Comparison of ENCODE assay signal across 11 mouse cellular contexts in the genomic region with DNA sequence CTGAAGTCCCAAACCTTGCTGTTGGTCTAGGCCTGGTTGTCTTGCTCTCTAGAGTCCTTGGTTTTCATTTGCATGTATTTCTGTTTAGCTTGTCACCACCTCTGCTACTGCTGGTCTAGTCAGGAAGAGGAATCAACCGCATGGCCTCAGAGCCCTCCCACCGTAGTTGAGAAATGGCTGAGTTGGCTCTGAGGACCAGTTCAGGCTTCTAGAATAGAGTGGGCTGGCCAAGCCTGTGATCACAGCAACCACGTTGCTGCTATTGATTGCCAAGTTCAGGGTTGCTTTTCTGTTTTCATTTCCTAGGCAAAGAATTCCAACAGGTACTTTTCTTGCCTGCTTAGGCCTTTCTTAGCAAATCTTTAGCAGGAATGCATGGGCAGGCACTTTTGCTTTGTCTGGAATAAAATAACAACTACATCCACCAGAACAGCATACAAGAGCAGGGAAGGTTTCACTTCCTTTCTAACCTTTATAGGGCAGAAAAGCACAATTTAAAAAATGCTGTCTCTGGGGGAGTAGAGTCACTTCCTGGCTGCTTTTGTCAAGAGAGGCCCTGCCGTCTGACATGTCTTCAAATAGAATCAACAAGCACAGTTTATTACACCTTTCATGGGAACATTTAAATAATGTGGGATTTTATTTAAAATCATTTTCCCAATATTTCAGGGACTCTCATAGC. TPM values are rescaled to one million over a fixed set of nuclear protein-coding genes. Genes with fewer than 3 reads are reported as not detected.
DNase-seq lines count a peak whose midpoint lies in the region; ATAC-seq and TF ChIP-seq lines count a peak whose summit lies in the region.
"Had no signal": no experiment of that assay in that cellular context is flagged by ENCODE, and none has a peak within 500 bp of the region (broad histone marks: within the 10 kb centered on the region; RNA-seq: fewer than 3 reads in every experiment).

No protein-coding gene starts in this region.

- no peaks in the 10 kb centered on the region for H3K4me1 ChIP-seq in liver, embryonic 12.5 days
- H3K4me1 ChIP-seq in thymus, adult 2 months (replicated peaks; ENCODE audit: control insufficient read depth, insufficient read depth, low read length) = peaks cover 5% of the 10 kb centered on the region
- H3K4me1 ChIP-seq: liver, embryonic 13.5 days had no signal

- no peak overlapping the region for H3K27ac ChIP-seq in liver, embryonic 12.5 days
- H3K27ac ChIP-seq in thymus, adult 2 months (ENCODE audit: control insufficient read depth, insufficient read depth, low read length) = peak overlapping the region; percentile 87
- H3K27ac ChIP-seq: liver, embryonic 13.5 days had no signal

- no peak for TF ChIP-seq CTCF in thymus, adult 2 months (IDR thresholded peaks at IDR 0.05; ENCODE audit: borderline replicate concordance, control insufficient read depth, extremely low read depth, insufficient read depth, low read length, poor library complexity)

- H3K4me2 ChIP-seq in liver, embryonic 12.5 days = no peak overlapping the region
- H3K4me2 ChIP-seq: liver, embryonic 13.5 days had no signal

- intact Hi-C loops in left cerebral cortex, postnatal 14 days (cut with DNase I) = no loop called here

- 39% methylated on average over 4 of the region's 4 CpGs for WGBS in liver, embryonic 12.5 days (ENCODE audit: insufficient replicate concordance)
- 7% methylated on average over 4 of the region's 4 CpGs for WGBS in thymus, adult 2 months

- no peak for ATAC-seq in liver, embryonic 12.5 days

- H3K9me3 ChIP-seq in liver, embryonic 12.5 days (replicated peaks) = no peaks in the 10 kb centered on the region
- H3K9me3 ChIP-seq: liver, embryonic 13.5 days had no signal

- H3K9ac ChIP-seq in liver, embryonic 12.5 days = no peak overlapping the region
- H3K9ac ChIP-seq: liver, embryonic 13.5 days had no signal

- no peak for TF ChIP-seq POLR2A in thymus, adult 2 months (IDR thresholded peaks at IDR 0.05; ENCODE audit: control insufficient read depth, extremely low read depth, insufficient read depth, low read length, poor library complexity)

- peak; percentile 7 for DNase-seq in liver
- DNase-seq in c-Kit-positive CD71-negative TER-119-negative erythroid progenitor cells, embryonic 14.5 days (ENCODE audit: low read depth) = peak; percentile 18
- DNase-seq in lung, postnatal 10 days = peak; percentile 18
- peak; percentile 18 for DNase-seq in thymus, adult 2 months
- DNase-seq in urinary bladder, adult 2 months (ENCODE audit: low spot score) = no peak
- no peak for DNase-seq in left cerebral cortex, postnatal 14 days (ENCODE audit: low spot score in 2 of 2)
- no peak for DNase-seq in ovary, postnatal 10 days (ENCODE audit: low spot score)
- DNase-seq: cerebellum, adult 2 months; kidney, postnatal 10 days; liver, embryonic 13.5 days had no signal

- no peak overlapping the region for H3K4me3 ChIP-seq in liver, embryonic 12.5 days
- no peak overlapping the region for H3K4me3 ChIP-seq in thymus, adult 2 months (ENCODE audit: control insufficient read depth, insufficient read depth, low read length)
- H3K4me3 ChIP-seq: liver, embryonic 13.5 days had no signal

- 0 out of 2 replicates have a peak, but pooled peaks cover 3% of the 10 kb centered on the region for H3K27me3 ChIP-seq in liver, embryonic 12.5 days (replicated peaks)
- no peaks in the 10 kb centered on the region for H3K27me3 ChIP-seq in thymus, adult 2 months (ENCODE audit: control insufficient read depth, insufficient read depth, low read length)
- H3K27me3 ChIP-seq: liver, embryonic 13.5 days had no signal

- H3K36me3 ChIP-seq in liver, embryonic 12.5 days = no peaks in the 10 kb centered on the region
- no peaks in the 10 kb centered on the region for H3K36me3 ChIP-seq in thymus, adult 2 months (ENCODE audit: control insufficient read depth, insufficient read depth, low read length)
- H3K36me3 ChIP-seq: liver, embryonic 13.5 days had no signal

RNA-seq across cellular contexts. Expression of a gene that starts 29.0 kb away (rescaled TPM):
- 1,414 and 1,473 TPM in 2 replicates for polyA plus RNA-seq in liver, embryonic 12.5 days (2016; fragmentation: Nextera tagmentation; extraction: Ambion mirVana)
- 442 and 583 TPM in 2 replicates for polyA plus RNA-seq in thymus, adult 2 months (2012; rRNA removed)
- 4,214 and 4,914 TPM in 2 replicates for polyA plus RNA-seq in urinary bladder, adult 2 months (2012; rRNA removed)
- 1,000 to 10,000 TPM; 1,077 to 1,206 TPM for total RNA-seq in left cerebral cortex, postnatal 14 days (2021)

Comparison
In these comparisons a context has a peak if more than half of its experiments do, and no peak if none do; other contexts are left out.
1. DNase-seq: peak in liver (single experiment), c-Kit-positive CD71-negative TER-119-negative erythroid progenitor cells, embryonic 14.5 days (single experiment), lung, postnatal 10 days (single experiment) and thymus, adult 2 months (single experiment); none in urinary bladder, adult 2 months (single experiment), left cerebral cortex, postnatal 14 days (0 of 2) and ovary, postnatal 10 days (single experiment).